Mouse (Mus musculus) lung, postnatal 0 days (tissue): ENCODE measurements around the gene Hoxa3. TPM values are rescaled to one million over a fixed set of nuclear protein-coding genes. Genes with fewer than 3 reads are reported as not detected.

ENCODE experiments used
- ATAC-seq: fragments of 200-750 bp; cut with Nextera tagmentation; 2 replicates; pipeline ENCODE4 v1.8.0; 2017; ENCODE audit warnings: moderate library complexity
- DNase-seq: peaks from one replicate; pipeline ENCODE4 v3.0.0-alpha.2; 2016; ENCODE audit warnings: low spot score
- H3K27ac ChIP-seq: fragments of 300-500 bp; sonication (generic); 2 replicates; pipeline ENCODE4 v1.5.1; 2014; ENCODE audit warnings: antibody characterized with exemption, mild to moderate bottlenecking, low read length, mixed read lengths
- H3K27me3 ChIP-seq: fragments of 300-500 bp; sonication (generic); replicated peaks from 2 replicates; pipeline ENCODE4 v1.6.1; 2014; ENCODE audit warnings: low read length, mixed read lengths; ENCODE audit not compliant: insufficient read depth
- H3K36me3 ChIP-seq: fragments of 300-500 bp; sonication (generic); 2 replicates; pipeline ENCODE4 v1.6.1; 2014; ENCODE audit warnings: low read length, mixed read lengths; ENCODE audit not compliant: insufficient read depth
- H3K4me1 ChIP-seq: fragments of 300-500 bp; sonication (generic); 2 replicates; pipeline ENCODE4 v1.6.1; 2014; ENCODE audit warnings: antibody characterized with exemption, low read depth, low read length, mixed read lengths; ENCODE audit not compliant: insufficient read depth
- H3K4me2 ChIP-seq: fragments of 300-500 bp; sonication (generic); replicated peaks from 2 replicates; pipeline ENCODE4 v1.6.1; 2014; ENCODE audit warnings: low read depth, mild to moderate bottlenecking, low read length, moderate library complexity, mixed read lengths
- H3K4me3 ChIP-seq: fragments of 300-500 bp; sonication (generic); 2 replicates; pipeline ENCODE4 v1.5.1; 2014; ENCODE audit warnings: low read depth, low read length
- H3K9ac ChIP-seq: fragments of 300-500 bp; sonication (generic); replicated peaks from 2 replicates; pipeline ENCODE4 v1.6.1; 2014; ENCODE audit warnings: low read depth, mild to moderate bottlenecking
- H3K9me3 ChIP-seq: fragments of 300-500 bp; sonication (generic); 2 replicates; pipeline ENCODE4 v1.6.1; 2016; ENCODE audit warnings: low read length, mixed read lengths
- CTCF ChIP-seq: IDR thresholded peaks from 2 replicates; pipeline ENCODE4 v1.5.1; 2016; ENCODE audit warnings: antibody characterized with exemption, mild to moderate bottlenecking
- EP300 ChIP-seq: IDR thresholded peaks from 2 replicates; pipeline ENCODE4 v1.6.1; 2016; ENCODE audit warnings: antibody characterized with exemption, mild to moderate bottlenecking, control low read depth
- WGBS: fragments of 180-500 bp; shearing (Covaris S2); extraction: QIAGEN DNeasy Blood & Tissue Kit; methylation state at CpG from one replicate; pipeline ENCODE4 v1.1.7; 2014; 5-methylcytosine and 5-hydroxymethylcytosine counted together
- polyA plus RNA-seq: library from polyadenylated mRNA; unstranded; fragments of >200 nt; fragmentation: Nextera tagmentation; extraction: Ambion mirVana; gene quantifications from 2 replicates; pipeline ENCODE4 v1.2.1, GENCODE M21; 2015

Hoxa3 gene
- polyA plus RNA-seq, 1 experiment from 2014 or later: 4.3 TPM

GRCm38 (mm10) chr6:52169499-52170165 lies 43.5 kb downstream of the Hoxa3 start:
- peaks cover 10% of the 10 kb centered on the region; the same call in 1 of the 2 replicates for H3K4me1 ChIP-seq
- peak overlapping the region; percentile 70 for H3K4me2 ChIP-seq
- no peak for TF ChIP-seq EP300
- TF ChIP-seq CTCF: no peak
- H3K27ac ChIP-seq: peak overlapping the region; percentile 90
- no peaks in the 10 kb centered on the region for H3K36me3 ChIP-seq
- H3K9me3 ChIP-seq: no peaks in the 10 kb centered on the region
- peak; percentile 44 for DNase-seq
- H3K27me3 ChIP-seq: peaks cover 5% of the 10 kb centered on the region; the same call in 1 of the 2 replicates
- ATAC-seq: no peak
- peak overlapping the region; percentile 56; the same call in 1 of the 2 replicates for H3K9ac ChIP-seq
- peak overlapping the region; percentile 21; the same call in 1 of the 2 replicates for H3K4me3 ChIP-seq
- WGBS: 13% methylated on average over 16 of the region's 16 CpGs

GRCm38 (mm10) chr6:52168191-52169055 lies 44.7 kb downstream of the Hoxa3 start:
- H3K36me3 ChIP-seq: no peaks in the 10 kb centered on the region
- peak overlapping the region; percentile 30 for H3K4me3 ChIP-seq
- WGBS: 7% methylated on average over 42 of the region's 42 CpGs
- no peaks in the 10 kb centered on the region for H3K9me3 ChIP-seq
- ATAC-seq (no peak), DNase-seq (no peak)
- H3K27ac ChIP-seq: peak overlapping the region; percentile 79
- no peak for TF ChIP-seq EP300
- no peak for TF ChIP-seq CTCF
- peak overlapping the region; percentile 56 for H3K9ac ChIP-seq
- peaks cover 10% of the 10 kb centered on the region; the same call in 1 of the 2 replicates for H3K4me1 ChIP-seq
- H3K4me2 ChIP-seq: peak overlapping the region; percentile 70
- H3K27me3 ChIP-seq: peaks cover 10% of the 10 kb centered on the region; the same call in 1 of the 2 replicates

DNA sequence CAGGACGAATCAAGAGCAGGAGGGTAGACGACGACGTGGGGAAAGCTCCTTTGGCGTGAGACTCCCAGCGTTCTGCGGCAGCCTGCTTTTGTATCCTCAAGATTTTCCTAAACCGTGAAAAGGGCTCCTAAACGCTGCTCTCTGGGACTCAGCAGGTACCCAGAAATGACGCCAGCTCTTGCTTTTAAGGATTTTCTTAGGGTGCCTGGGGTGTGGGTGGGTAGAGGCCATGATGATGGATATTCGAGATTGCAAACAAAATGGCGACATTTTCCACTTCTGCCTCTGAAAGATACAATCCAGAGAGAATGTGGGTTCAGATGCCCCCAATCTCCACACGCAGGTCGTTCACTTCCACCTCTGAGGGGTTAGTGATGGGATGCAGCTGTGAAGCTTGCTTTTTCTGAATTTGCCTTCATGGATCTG lies 45.4 kb downstream of the Hoxa3 start:
- no peak for TF ChIP-seq EP300
- TF ChIP-seq CTCF: no peak
- H3K4me2 ChIP-seq: peak overlapping the region; percentile 70
- peak overlapping the region; percentile 79 for H3K27ac ChIP-seq
- peaks cover 10% of the 10 kb centered on the region; the same call in 1 of the 2 replicates for H3K4me1 ChIP-seq
- peak; percentile 34 for DNase-seq
- no peaks in the 10 kb centered on the region for H3K9me3 ChIP-seq
- peak overlapping the region; percentile 56 for H3K9ac ChIP-seq
- H3K4me3 ChIP-seq: peak overlapping the region; percentile 30
- 21% methylated on average over 14 of the region's 14 CpGs for whole genome bisulfite sequencing
- peaks cover 11% of the 10 kb centered on the region; the same call in 1 of the 2 replicates for H3K27me3 ChIP-seq
- no peak for ATAC-seq
- H3K36me3 ChIP-seq: no peaks in the 10 kb centered on the region

- DNase-seq (no peak), ATAC-seq (no peak)
- Histone ChIP-seq H3K36me3 (no peaks in the 10 kb centered on the region), H3K9ac (peak overlapping the region; percentile 56), H3K4me3 (peak overlapping the region; percentile 30; the same call in 1 of the 2 replicates), H3K9me3 (no peaks in the 10 kb centered on the region), H3K4me2 (peak overlapping the region; percentile 70), H3K27ac (peak overlapping the region; percentile 79), H3K4me1 (peaks cover 10% of the 10 kb centered on the region; the same call in 1 of the 2 replicates), H3K27me3 (peaks cover 11% of the 10 kb centered on the region; the same call in 1 of the 2 replicates)
- WGBS: 25% methylated on average over 1 of the region's 1 CpGs
- TF ChIP-seq EP300 (no peak), CTCF (no peak)
Measured at GRCm38 (mm10) chr6:52167176-52167575, 46.0 kb downstream of the Hoxa3 start.

GRCm38 (mm10) chr6:52166431-52167077 lies 46.6 kb downstream of the Hoxa3 start:
- no peak for TF ChIP-seq CTCF
- no peak for TF ChIP-seq EP300
- no peak for ATAC-seq
- no peaks in the 10 kb centered on the region for H3K36me3 ChIP-seq
- WGBS: 13% methylated on average over 4 of the region's 4 CpGs
- H3K9ac ChIP-seq: peak overlapping the region; percentile 56; the same call in 1 of the 2 replicates
- peak overlapping the region; percentile 79 for H3K27ac ChIP-seq
- H3K27me3 ChIP-seq: peaks cover 11% of the 10 kb centered on the region; the same call in 1 of the 2 replicates
- H3K4me1 ChIP-seq: peaks cover 10% of the 10 kb centered on the region; the same call in 1 of the 2 replicates
- peak overlapping the region; percentile 30; the same call in 1 of the 2 replicates for H3K4me3 ChIP-seq
- peak overlapping the region; percentile 70 for H3K4me2 ChIP-seq
- H3K9me3 ChIP-seq: no peaks in the 10 kb centered on the region
- DNase-seq: peak; percentile 46
